Mouse (Mus musculus) limb, embryonic 11.5 days (tissue): ENCODE results near the gene Eefsec. TPM values are rescaled to one million over a fixed set of nuclear protein-coding genes. Genes with fewer than 3 reads are reported as not detected.

Source experiments
- ATAC-seq: fragments of 200-750 bp; cut with Nextera tagmentation; 2 replicates; pipeline ENCODE4 v1.8.0; 2017; ENCODE audit warnings: low read depth; ENCODE audit not compliant: insufficient number of reproducible peaks, low FRiP score, low TSS enrichment
- DNase-seq: peaks from one replicate; pipeline ENCODE4 v3.0.0-alpha.2; 2015; ENCODE audit warnings: low spot score
- H3K27ac ChIP-seq: fragments of 300-500 bp; sonication (generic); replicated peaks from 2 replicates; pipeline ENCODE4 v1.5.1; 2014; ENCODE audit warnings: low read depth, mild to moderate bottlenecking, low read length
- H3K27me3 ChIP-seq: fragments of 300-500 bp; sonication (generic); 2 replicates; pipeline ENCODE4 v1.6.1; 2014; ENCODE audit warnings: mild to moderate bottlenecking, low read length, mixed read lengths; ENCODE audit not compliant: control insufficient read depth, insufficient read depth
- H3K36me3 ChIP-seq: fragments of 300-500 bp; sonication (generic); 2 replicates; pipeline ENCODE4 v1.6.1; 2014; ENCODE audit warnings: mild to moderate bottlenecking, low read length, moderate library complexity, mixed read lengths; ENCODE audit not compliant: control insufficient read depth, insufficient read depth
- H3K4me1 ChIP-seq: fragments of 300-500 bp; sonication (generic); 2 replicates; pipeline ENCODE4 v1.6.1; 2014; ENCODE audit warnings: low read length, mixed read lengths; ENCODE audit not compliant: control insufficient read depth, insufficient read depth
- H3K4me2 ChIP-seq: fragments of 300-500 bp; sonication (generic); 2 replicates; pipeline ENCODE4 v1.6.1; 2014; ENCODE audit warnings: low read depth, mild to moderate bottlenecking, moderate library complexity; ENCODE audit not compliant: severe bottlenecking
- H3K4me3 ChIP-seq: fragments of 300-500 bp; sonication (generic); 2 replicates; pipeline ENCODE4 v1.5.1; 2014; ENCODE audit warnings: low read depth, low read length
- H3K9ac ChIP-seq: fragments of 300-500 bp; sonication (generic); 2 replicates; pipeline ENCODE4 v1.6.1; 2014; ENCODE audit warnings: mild to moderate bottlenecking, low read length
- H3K9me3 ChIP-seq: fragments of 300-500 bp; sonication (generic); 2 replicates; pipeline ENCODE4 v1.6.1; 2016; ENCODE audit warnings: low read length; ENCODE audit not compliant: control insufficient read depth
- WGBS: fragments of 180-500 bp; shearing (Covaris S2); extraction: QIAGEN DNeasy Blood & Tissue Kit; methylation state at CpG from one replicate; pipeline ENCODE4 v1.1.7; 2014; 5-methylcytosine and 5-hydroxymethylcytosine counted together
- polyA plus RNA-seq: library from polyadenylated mRNA; unstranded; fragments of >200 nt; fragmentation: Nextera tagmentation; extraction: Ambion mirVana; gene quantifications from 2 replicates; pipeline ENCODE4 v1.2.1, GENCODE M21; 2014

The Eefsec gene
- polyA plus RNA-seq, 1 experiment from 2014 or later = 48.5 TPM

DNA sequence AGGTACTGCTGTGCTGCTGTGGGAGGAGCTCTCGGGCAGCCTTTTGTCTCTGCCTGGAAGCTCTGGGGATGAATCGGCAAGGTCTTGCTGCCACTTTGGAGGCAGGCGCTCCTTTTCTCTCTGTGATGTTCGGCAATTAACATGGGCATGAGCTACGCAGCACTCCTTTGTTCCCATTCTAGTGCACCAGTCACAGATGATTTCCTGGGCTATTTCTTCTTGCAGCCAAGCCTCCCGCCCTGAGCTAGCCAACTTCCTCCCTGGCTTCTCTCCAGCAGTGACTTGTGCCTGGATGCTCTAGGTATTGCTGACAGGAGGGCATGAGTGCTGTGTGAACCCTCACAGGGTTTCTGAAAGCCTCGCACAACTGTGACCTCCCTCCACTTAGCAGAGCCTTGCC is 36.8 kb upstream of the Eefsec start:
- H3K4me3 ChIP-seq = no peak overlapping the region
- DNase-seq = no peak
- H3K4me2 ChIP-seq = no peak overlapping the region
- peaks cover 23% of the 10 kb centered on the region for H3K36me3 ChIP-seq
- no peaks in the 10 kb centered on the region for H3K4me1 ChIP-seq
- no peak overlapping the region for H3K27ac ChIP-seq
- WGBS = 83% methylated on average over 7 of the region's 7 CpGs
- no peak for ATAC-seq
- no peaks in the 10 kb centered on the region for H3K27me3 ChIP-seq
- no peaks in the 10 kb centered on the region for H3K9me3 ChIP-seq
- H3K9ac ChIP-seq = no peak overlapping the region

DNA sequence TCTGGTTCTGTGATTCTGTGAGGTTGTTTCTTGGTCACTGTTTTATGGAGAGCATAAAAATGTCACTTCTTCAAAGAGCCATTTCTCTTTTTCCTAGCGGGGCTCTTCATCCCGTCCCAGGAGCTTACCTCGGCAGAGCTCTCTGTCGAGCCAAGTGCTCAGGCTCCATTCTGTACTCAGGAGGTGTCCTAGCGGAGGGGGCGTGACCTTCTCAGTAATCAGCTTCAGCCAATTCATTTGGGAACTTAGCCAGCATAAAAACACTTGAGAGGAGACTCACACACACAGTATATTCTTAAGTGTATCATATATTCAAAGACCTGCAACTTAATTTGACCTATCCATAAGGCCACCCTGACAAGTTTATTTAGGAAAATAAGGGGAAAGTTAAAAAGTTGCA is 34.1 kb upstream of the Eefsec start:
- H3K9ac ChIP-seq = no peak overlapping the region
- no peaks in the 10 kb centered on the region for H3K9me3 ChIP-seq
- H3K36me3 ChIP-seq = peaks cover 22% of the 10 kb centered on the region
- ATAC-seq (no peak), DNase-seq (no peak)
- 46% methylated on average over 6 of the region's 6 CpGs for WGBS
- H3K4me3 ChIP-seq = no peak overlapping the region
- no peaks in the 10 kb centered on the region for H3K4me1 ChIP-seq
- no peaks in the 10 kb centered on the region for H3K27me3 ChIP-seq
- no peak overlapping the region for H3K4me2 ChIP-seq
- no peak overlapping the region for H3K27ac ChIP-seq

DNA sequence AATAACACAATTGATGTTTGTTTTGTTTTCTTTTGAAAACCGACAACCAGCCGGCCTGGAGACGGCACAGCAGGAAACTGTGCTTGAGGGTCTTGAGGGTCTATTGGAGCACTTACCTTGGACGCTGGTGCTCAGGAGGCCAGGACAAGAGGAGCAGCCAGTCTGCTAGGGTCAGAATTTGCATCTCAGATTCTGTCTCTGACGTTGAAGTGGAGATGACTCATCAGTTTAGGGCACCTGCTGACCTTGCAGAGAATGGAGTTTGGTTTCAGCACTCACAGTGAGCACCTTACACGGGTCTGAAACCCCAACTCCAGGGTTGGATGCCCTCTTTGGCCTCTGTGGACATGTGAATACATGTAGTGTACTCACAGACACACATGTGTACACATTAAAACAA is 23.5 kb upstream of the Eefsec start:
- no peak overlapping the region for H3K4me3 ChIP-seq
- H3K9me3 ChIP-seq = no peaks in the 10 kb centered on the region
- peaks cover 25% of the 10 kb centered on the region for H3K36me3 ChIP-seq
- no peaks in the 10 kb centered on the region for H3K27me3 ChIP-seq
- no peak overlapping the region for H3K4me2 ChIP-seq
- ATAC-seq (no peak), DNase-seq (no peak)
- peaks cover 7% of the 10 kb centered on the region for H3K4me1 ChIP-seq
- 75% methylated on average over 6 of the region's 6 CpGs for WGBS
- no peak overlapping the region for H3K9ac ChIP-seq
- H3K27ac ChIP-seq = no peak overlapping the region

DNA sequence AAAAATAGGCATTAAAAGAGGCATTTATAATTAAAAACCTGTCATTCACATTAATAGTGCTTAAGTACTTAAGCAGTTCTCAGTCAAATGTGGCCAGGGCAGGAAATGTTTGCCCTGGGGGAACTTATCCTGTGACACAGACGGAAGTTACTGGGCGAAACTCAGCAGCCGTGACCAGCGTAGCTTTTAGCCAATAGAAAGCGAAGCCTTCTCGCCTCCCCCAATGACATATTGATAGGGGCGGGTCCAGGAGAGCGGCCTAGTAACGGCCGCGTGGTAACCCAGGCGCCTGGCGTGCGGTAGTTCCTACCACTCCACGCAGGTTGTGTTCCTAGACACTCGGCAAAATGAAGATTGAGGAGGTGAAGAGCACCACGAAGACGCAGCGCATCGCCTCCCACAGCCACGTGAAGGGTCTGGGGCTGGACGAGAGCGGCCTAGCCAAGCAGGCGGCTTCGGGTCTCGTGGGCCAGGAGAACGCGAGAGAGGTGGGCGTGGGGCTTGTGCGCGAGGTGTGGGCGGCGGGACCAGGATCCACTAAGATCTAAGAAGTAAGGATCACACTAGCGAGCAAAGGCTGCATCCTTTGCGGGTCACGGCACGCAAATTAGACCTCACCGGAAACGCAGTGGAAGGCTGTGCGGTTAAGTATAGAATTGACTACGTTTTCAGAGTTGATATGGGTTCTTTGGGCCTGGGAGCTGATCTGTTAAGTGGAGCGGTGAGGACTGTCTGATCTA is 19.0 kb upstream of the Eefsec start, which contains the start of gene Ruvbl1:
Gene Ruvbl1 (plus strand): TSS at position 229 of the 740 bp plus-strand sequence.
- Histone ChIP-seq H3K4me2 (peak within 1 kb of the TSS; percentile 82), H3K9ac (peak within 1 kb of the TSS; percentile 72), H3K4me3 (peak within 1 kb of the TSS; percentile 77), H3K4me1 (peaks cover 7% of the 10 kb centered on the region), H3K36me3 (peaks cover 4% of the 10 kb centered on the region; the same call in 1 of the 2 replicates), H3K27me3 (no peaks in the 10 kb centered on the region), H3K27ac (no peak within 1 kb of the TSS), H3K9me3 (no peaks in the 10 kb centered on the region)
- peak; percentile 99 for ATAC-seq
- under 1% methylated on average over 37 of the region's 42 CpGs for WGBS
- peak; percentile 92 for DNase-seq

DNA sequence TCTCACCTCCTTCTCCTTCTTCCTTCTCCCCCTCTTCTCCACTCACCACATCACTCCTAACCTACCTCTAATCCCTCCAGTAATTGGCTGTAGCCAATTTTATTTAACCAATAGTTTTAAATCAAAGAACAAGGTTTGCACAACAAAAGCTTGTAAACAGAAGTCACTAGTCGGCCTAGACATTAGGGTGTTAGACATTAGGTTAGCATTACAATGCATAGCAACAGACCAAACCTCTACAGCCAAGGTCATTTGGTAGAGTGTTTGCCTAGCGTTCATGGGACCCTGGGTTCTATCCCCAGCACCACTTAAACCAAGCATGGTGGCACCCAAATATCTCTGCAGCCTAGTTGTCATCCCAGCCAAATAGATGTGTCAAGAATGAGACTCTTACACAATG is 8.2 kb upstream of the Eefsec start:
- Histone ChIP-seq H3K9ac (no peak overlapping the region), H3K4me2 (no peak overlapping the region), H3K9me3 (no peaks in the 10 kb centered on the region), H3K4me3 (no peak overlapping the region), H3K27ac (no peak overlapping the region), H3K36me3 (no peaks in the 10 kb centered on the region), H3K27me3 (no peaks in the 10 kb centered on the region), H3K4me1 (no peaks in the 10 kb centered on the region)
- DNase-seq = no peak
- WGBS = 74% methylated on average over 2 of the region's 2 CpGs
- no peak for ATAC-seq

DNA sequence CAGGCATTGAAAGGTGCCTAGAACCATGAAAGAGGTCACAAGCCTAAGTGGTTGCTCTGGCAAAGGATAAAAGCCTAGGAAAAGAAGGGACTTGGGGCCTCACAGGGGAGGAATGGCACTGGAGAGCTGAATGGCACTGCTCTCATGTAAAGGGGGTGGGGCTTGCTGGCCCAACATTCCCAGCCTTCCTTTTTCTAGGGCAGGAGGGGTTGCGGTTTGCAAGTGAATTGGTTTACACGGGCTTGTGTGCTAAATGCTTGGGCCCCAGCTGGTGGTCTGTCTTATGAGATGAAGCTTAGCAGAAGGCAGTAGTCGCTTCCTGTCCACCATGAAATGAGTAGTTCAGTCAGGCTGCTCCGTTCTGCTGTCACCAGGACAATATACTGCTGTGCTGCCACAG is 1.1 kb upstream of the Eefsec start:
- H3K27ac ChIP-seq = no peak overlapping the region
- no peak for ATAC-seq

DNA sequence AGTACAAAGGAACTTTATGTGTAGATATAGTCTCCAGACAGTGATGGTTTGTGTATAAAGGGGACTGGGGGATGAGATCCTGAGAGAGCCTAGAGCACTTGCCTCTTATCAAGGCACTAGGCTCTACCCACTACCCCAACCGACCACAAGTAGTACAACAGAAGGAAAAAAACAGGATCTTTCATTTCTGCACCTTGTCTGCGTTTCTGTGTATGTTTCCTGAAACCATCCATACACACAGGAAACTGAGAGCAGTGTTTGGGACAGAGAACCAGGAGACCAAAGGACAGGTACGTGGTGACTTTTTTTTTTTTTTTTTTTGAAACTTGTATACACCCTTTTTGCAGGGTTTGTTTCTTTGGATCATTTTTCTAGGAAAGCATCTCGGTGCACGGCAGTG is 678 bp downstream of the Eefsec start:
- Histone ChIP-seq H3K9me3 (no peaks in the 10 kb centered on the region), H3K4me2 (peak overlapping the region; percentile 64), H3K4me1 (no peaks in the 10 kb centered on the region), H3K36me3 (no peaks in the 10 kb centered on the region), H3K27me3 (no peaks in the 10 kb centered on the region), H3K27ac (no peak overlapping the region), H3K4me3 (peak overlapping the region; percentile 75), H3K9ac (peak overlapping the region; percentile 66)
- no peak for ATAC-seq
- no peak for DNase-seq
- WGBS = 18% methylated on average over 5 of the region's 5 CpGs

More for the DNA sequence above, 1.1 kb upstream of the Eefsec start:
- Histone ChIP-seq H3K9me3 (no peaks in the 10 kb centered on the region), H3K4me3 (no peak overlapping the region), H3K27me3 (no peaks in the 10 kb centered on the region), H3K9ac (no peak overlapping the region), H3K4me2 (no peak overlapping the region), H3K4me1 (no peaks in the 10 kb centered on the region), H3K36me3 (no peaks in the 10 kb centered on the region)
- WGBS = 50% methylated on average over 4 of the region's 4 CpGs
- no peak for DNase-seq

DNA sequence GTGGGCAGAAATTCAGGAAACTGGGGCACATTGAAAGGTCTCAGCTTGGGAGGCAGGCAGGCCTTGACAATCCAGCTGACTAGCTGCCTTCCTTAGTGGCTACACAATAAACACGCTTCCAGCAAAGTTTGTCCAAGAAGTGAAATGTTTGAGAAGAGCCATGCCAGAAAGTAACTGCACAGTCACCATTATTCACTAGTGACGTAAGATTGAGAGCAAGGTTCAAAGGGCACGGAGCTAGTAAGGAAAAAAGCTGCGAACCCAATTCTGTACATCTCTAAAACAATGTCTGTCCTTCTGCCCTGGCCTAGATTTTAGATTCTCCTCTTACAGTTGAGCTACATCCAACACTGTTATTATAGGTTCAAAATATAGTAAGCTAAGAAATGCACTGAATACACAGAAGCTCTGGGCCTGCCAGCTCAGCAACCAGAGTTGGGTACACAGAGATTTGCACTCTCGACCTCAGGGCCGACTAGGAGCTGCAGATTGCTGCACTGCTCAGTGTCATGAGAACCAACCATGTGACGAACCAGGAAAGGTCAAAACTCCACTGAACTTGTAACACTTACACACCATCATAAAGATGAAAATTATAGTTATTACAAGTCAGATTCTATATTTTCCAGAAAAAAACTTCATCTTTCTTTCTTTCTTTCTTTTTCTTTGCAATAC is 2.1 kb downstream of the Eefsec start:
- Histone ChIP-seq H3K4me1 (no peaks in the 10 kb centered on the region), H3K27me3 (no peaks in the 10 kb centered on the region), H3K9me3 (no peaks in the 10 kb centered on the region), H3K4me2 (no peak overlapping the region), H3K4me3 (no peak overlapping the region), H3K36me3 (no peaks in the 10 kb centered on the region), H3K27ac (no peak overlapping the region), H3K9ac (no peak overlapping the region)
- DNase-seq = no peak
- 83% methylated on average over 7 of the region's 7 CpGs for WGBS
- ATAC-seq = no peak
